Mouse (Mus musculus) midbrain, embryonic 16.5 days (tissue): ENCODE data around the gene Ky. TPM values are rescaled to one million over a fixed set of nuclear protein-coding genes. Genes with fewer than 3 reads are reported as not detected.

Experiments
- ATAC-seq: fragments of 200-750 bp; cut with Nextera tagmentation; 2 replicates; pipeline ENCODE4 v1.8.0; 2017; ENCODE audit warnings: moderate TSS enrichment
- H3K27ac ChIP-seq: fragments of 300-500 bp; sonication (generic); 2 replicates; pipeline ENCODE4 v1.5.1; 2014; ENCODE audit warnings: mild to moderate bottlenecking, low read length, mixed read lengths
- H3K27me3 ChIP-seq: fragments of 300-500 bp; sonication (generic); 2 replicates; pipeline ENCODE4 v1.6.1; 2014; ENCODE audit warnings: low read depth, low read length, mixed read lengths; ENCODE audit not compliant: control insufficient read depth, insufficient read depth
- H3K36me3 ChIP-seq: fragments of 300-500 bp; sonication (generic); 2 replicates; pipeline ENCODE4 v1.6.1; 2014; ENCODE audit warnings: mild to moderate bottlenecking, low read length, moderate library complexity, mixed read lengths; ENCODE audit not compliant: control insufficient read depth, insufficient read depth
- H3K4me1 ChIP-seq: fragments of 300-500 bp; sonication (generic); 2 replicates; pipeline ENCODE4 v1.6.1; 2014; ENCODE audit warnings: mild to moderate bottlenecking, low read length, mixed read lengths; ENCODE audit not compliant: control insufficient read depth, insufficient read depth
- H3K4me2 ChIP-seq: fragments of 300-500 bp; sonication (generic); 2 replicates; pipeline ENCODE4 v1.6.1; 2014; ENCODE audit warnings: mild to moderate bottlenecking, low read length, mixed read lengths
- H3K4me3 ChIP-seq: fragments of 300-500 bp; sonication (generic); 2 replicates; pipeline ENCODE4 v1.5.1; 2014; ENCODE audit warnings: low read depth, mild to moderate bottlenecking, low read length, moderate library complexity, mixed read lengths
- H3K9ac ChIP-seq: fragments of 300-500 bp; sonication (generic); 2 replicates; pipeline ENCODE4 v1.6.1; 2014; ENCODE audit warnings: low read depth, low read length, mixed read lengths
- H3K9me3 ChIP-seq: fragments of 300-500 bp; sonication (generic); replicated peaks from 2 replicates; pipeline ENCODE4 v1.6.1; 2014; ENCODE audit warnings: mild to moderate bottlenecking, low read length, mixed read lengths; ENCODE audit not compliant: control insufficient read depth, poor library complexity, severe bottlenecking
- WGBS: fragments of 180-500 bp; shearing (Covaris S2); extraction: QIAGEN DNeasy Blood & Tissue Kit; methylation state at CpG from one replicate; pipeline ENCODE4 v1.1.7; 2014; 5-methylcytosine and 5-hydroxymethylcytosine counted together
- polyA plus RNA-seq: library from polyadenylated mRNA; unstranded; fragments of >200 nt; fragmentation: Nextera tagmentation; extraction: Ambion mirVana; gene quantifications from 2 replicates; pipeline ENCODE4 v1.2.1, GENCODE M21; 2015

Ky gene
- polyA plus RNA-seq, 1 experiment from 2014 or later = 0.90 TPM

- Histone ChIP-seq H3K4me1 (no peaks in the 10 kb centered on the region), H3K27me3 (no peaks in the 10 kb centered on the region), H3K36me3 (no peaks in the 10 kb centered on the region), H3K4me2 (no peak overlapping the region), H3K9me3 (no peaks in the 10 kb centered on the region), H3K27ac (no peak overlapping the region), H3K9ac (no peak overlapping the region), H3K4me3 (no peak overlapping the region)
- WGBS = 86% methylated on average over 4 of the region's 4 CpGs
- ATAC-seq = no peak
These were observed 15.8 kb downstream of the Ky start for GRCm38 (mm10) chr9:102521396-102521795.

GRCm38 (mm10) chr9:102528106-102528505 lies 22.6 kb downstream of the Ky start:
- H3K27ac ChIP-seq = no peak overlapping the region
- no peak overlapping the region for H3K9ac ChIP-seq
- H3K4me1 ChIP-seq = no peaks in the 10 kb centered on the region
- no peak overlapping the region for H3K4me2 ChIP-seq
- H3K27me3 ChIP-seq = no peaks in the 10 kb centered on the region
- ATAC-seq = no peak
- 21% methylated on average over 7 of the region's 7 CpGs for WGBS
- no peaks in the 10 kb centered on the region for H3K9me3 ChIP-seq
- H3K36me3 ChIP-seq = no peaks in the 10 kb centered on the region
- H3K4me3 ChIP-seq = no peak overlapping the region

GRCm38 (mm10) chr9:102528561-102528960 lies 23.0 kb downstream of the Ky start:
- no peak overlapping the region for H3K9ac ChIP-seq
- H3K27me3 ChIP-seq = no peaks in the 10 kb centered on the region
- WGBS = 62% methylated on average over 7 of the region's 7 CpGs

GRCm38 (mm10) chr9:102529008-102529407 lies 23.5 kb downstream of the Ky start:
- WGBS = 80% methylated on average over 3 of the region's 3 CpGs
- H3K4me2 ChIP-seq = no peak overlapping the region
- no peaks in the 10 kb centered on the region; the same call in 1 of the 2 replicates for H3K4me1 ChIP-seq
- no peak overlapping the region for H3K4me3 ChIP-seq
- H3K9ac ChIP-seq = no peak overlapping the region
- H3K9me3 ChIP-seq = no peaks in the 10 kb centered on the region
- no peak overlapping the region for H3K27ac ChIP-seq
- ATAC-seq = no peak
- no peaks in the 10 kb centered on the region for H3K27me3 ChIP-seq
- H3K36me3 ChIP-seq = no peaks in the 10 kb centered on the region

More at GRCm38 (mm10) chr9:102528561-102528960, 23.0 kb downstream of the Ky start:
- no peaks in the 10 kb centered on the region; the same call in 1 of the 2 replicates for H3K4me1 ChIP-seq
- no peak overlapping the region for H3K4me2 ChIP-seq
- ATAC-seq = no peak
- no peak overlapping the region for H3K27ac ChIP-seq
- no peak overlapping the region for H3K4me3 ChIP-seq
- no peaks in the 10 kb centered on the region for H3K36me3 ChIP-seq
- no peaks in the 10 kb centered on the region for H3K9me3 ChIP-seq

GRCm38 (mm10) chr9:102531051-102531892 lies 25.7 kb downstream of the Ky start:
- ATAC-seq = no peak
- H3K9ac ChIP-seq = no peak overlapping the region
- no peaks in the 10 kb centered on the region for H3K9me3 ChIP-seq
- H3K4me2 ChIP-seq = no peak overlapping the region
- 38% methylated on average over 21 of the region's 21 CpGs for WGBS
- no peaks in the 10 kb centered on the region for H3K36me3 ChIP-seq
- no peaks in the 10 kb centered on the region; the same call in 1 of the 2 replicates for H3K4me1 ChIP-seq
- H3K4me3 ChIP-seq = no peak overlapping the region
- no peak overlapping the region for H3K27ac ChIP-seq
- H3K27me3 ChIP-seq = no peaks in the 10 kb centered on the region

- Histone ChIP-seq H3K9ac (no peak overlapping the region), H3K27ac (no peak overlapping the region), H3K27me3 (no peaks in the 10 kb centered on the region), H3K4me1 (no peaks in the 10 kb centered on the region; the same call in 1 of the 2 replicates), H3K4me2 (no peak overlapping the region), H3K36me3 (no peaks in the 10 kb centered on the region), H3K4me3 (no peak overlapping the region), H3K9me3 (no peaks in the 10 kb centered on the region)
- WGBS = 95% methylated on average over 4 of the region's 4 CpGs
- no peak for ATAC-seq
These were observed 31.4 kb downstream of the Ky start for GRCm38 (mm10) chr9:102536968-102537367.

GRCm38 (mm10) chr9:102539699-102540098 lies 34.1 kb downstream of the Ky start:
- Histone ChIP-seq H3K27ac (no peak overlapping the region), H3K9ac (no peak overlapping the region), H3K9me3 (no peaks in the 10 kb centered on the region), H3K4me2 (no peak overlapping the region), H3K4me1 (peaks cover 16% of the 10 kb centered on the region), H3K4me3 (no peak overlapping the region), H3K27me3 (no peaks in the 10 kb centered on the region), H3K36me3 (no peaks in the 10 kb centered on the region)
- WGBS = 80% methylated on average over 7 of the region's 7 CpGs
- no peak for ATAC-seq

GRCm38 (mm10) chr9:102541666-102542065 lies 36.1 kb downstream of the Ky start:
- Histone ChIP-seq H3K4me2 (no peak overlapping the region), H3K4me1 (peaks cover 31% of the 10 kb centered on the region), H3K27ac (no peak overlapping the region), H3K4me3 (no peak overlapping the region), H3K27me3 (no peaks in the 10 kb centered on the region), H3K36me3 (no peaks in the 10 kb centered on the region), H3K9ac (no peak overlapping the region), H3K9me3 (no peaks in the 10 kb centered on the region)
- WGBS = 95% methylated on average over 10 of the region's 10 CpGs
- ATAC-seq = no peak

- Histone ChIP-seq H3K36me3 (no peaks in the 10 kb centered on the region), H3K4me2 (no peak overlapping the region), H3K9ac (no peak overlapping the region), H3K27me3 (no peaks in the 10 kb centered on the region), H3K9me3 (no peaks in the 10 kb centered on the region), H3K4me1 (peaks cover 39% of the 10 kb centered on the region), H3K4me3 (no peak overlapping the region), H3K27ac (peak overlapping the region; percentile 96; the same call in 1 of the 2 replicates)
- 78% methylated on average over 8 of the region's 8 CpGs for WGBS
- no peak for ATAC-seq
These were observed 37.0 kb downstream of the Ky start for GRCm38 (mm10) chr9:102542540-102542939.
